Mouse (Mus musculus): Measurements from ENCODE around the gene Rpap2. TPM values are rescaled to one million over a fixed set of nuclear protein-coding genes. Genes with fewer than 3 reads are reported as not detected.
A peak's percentile ranks its signal among the peaks of the same experiment; 100 is the strongest.

The Rpap2 gene
- total and polyA plus RNA-seq, 3 experiments: 24.3 to 38.1 (median 28.3) TPM

DNA sequence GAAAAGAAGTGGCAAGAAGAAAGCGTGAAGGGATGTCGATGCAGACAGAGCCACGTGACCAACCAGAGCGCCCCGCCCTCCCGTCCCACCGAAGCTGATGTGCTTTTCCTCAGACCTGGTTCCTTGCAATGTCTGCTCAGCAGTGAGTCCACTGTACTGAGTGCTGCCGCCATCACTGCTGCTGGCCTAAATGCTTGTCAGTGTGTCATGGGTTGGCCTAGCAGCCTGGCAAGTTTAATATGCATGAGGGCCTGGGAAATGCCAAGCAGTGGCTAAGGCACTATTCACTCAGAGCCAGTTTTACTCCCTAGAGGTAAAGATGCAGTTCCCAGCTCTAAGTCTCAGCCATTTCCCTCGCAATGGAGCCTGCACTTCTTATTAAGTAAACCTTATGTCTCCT lies 28.0 kb upstream of the Rpap2 start:
- TF ChIP-seq SMC3 (IDR thresholded peaks at IDR 0.05; ENCODE audit: low read depth, low read length): no peak
- TF ChIP-seq IRF4 (IDR thresholded peaks at IDR 0.05; ENCODE audit: low read depth, low read length): no peak
- no peak for TF ChIP-seq MYC (IDR thresholded peaks at IDR 0.05; ENCODE audit: low read depth, low read length)
- no peak for TF ChIP-seq SIN3A (IDR thresholded peaks at IDR 0.05; ENCODE audit: low read length)
- Histone ChIP-seq H3K4me3 (replicated peaks in 1 of 3; ENCODE audit: low read depth in 2 of 3, low read length in 2 of 3, poor library complexity in 1 of 3) (no peak overlapping the region), H3K27ac (ENCODE audit: insufficient read depth, low read depth) (no peak overlapping the region), H3K9ac (ENCODE audit: insufficient read depth, low read depth) (no peak overlapping the region), H3K36me3 (replicated peaks in 1 of 2; ENCODE audit: control insufficient read depth in 1 of 2, insufficient read depth in 1 of 2, low read length in 1 of 2) (peaks cover 42 to 69% of the 10 kb centered on the region in 2 experiments), H3K4me2 (ENCODE audit: insufficient read depth, low read depth, poor library complexity, severe bottlenecking) (no peak overlapping the region), H3K27me3 (replicated peaks) (no peaks in the 10 kb centered on the region), H3K4me1 (ENCODE audit: control insufficient read depth in 1 of 2, insufficient read depth in 2 of 2) (peaks cover 0 to 4% of the 10 kb centered on the region in 2 experiments; a peak in 1 of 4 replicates), H3K79me2 (replicated peaks; ENCODE audit: control insufficient read depth, extremely low read depth, insufficient read depth, poor library complexity, severe bottlenecking) (no peaks in the 10 kb centered on the region), H3K9me3 (replicated peaks; ENCODE audit: low read length) (peaks cover 14% of the 10 kb centered on the region)
- dilution Hi-C loops (cut with MboI; ENCODE audit: extremely low pct_ligation_motif_present, extremely low pct_unique_long_range_greater_than_20kb, low sequenced_read_pairs): no loop called here
- in situ Hi-C loops (cut with MboI; ENCODE audit: low pct_ligation_motif_present, low pct_unique_long_range_greater_than_20kb, low sequenced_read_pairs): no loop called here
- DNase-seq (ENCODE audit: extremely low read depth): no peak

DNA sequence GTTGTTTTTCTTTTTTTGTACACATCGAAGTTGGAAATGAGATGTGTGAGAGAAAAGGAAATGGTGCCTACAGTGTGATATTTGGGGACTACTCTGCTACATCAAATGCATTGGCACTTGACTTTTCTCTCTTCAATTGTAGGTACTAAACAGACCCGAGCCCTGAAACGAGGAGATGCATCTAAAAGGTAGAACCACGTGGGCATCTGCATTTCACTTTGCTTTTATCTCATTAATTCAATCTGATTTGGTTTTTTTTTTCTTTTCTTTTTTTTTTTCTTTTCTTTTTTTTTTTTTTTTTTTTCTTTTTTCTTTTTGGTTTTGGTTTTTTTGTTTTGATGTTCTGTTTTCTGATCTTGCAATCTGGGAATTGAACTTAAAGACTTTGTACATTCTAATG lies 1.2 kb downstream of the Rpap2 start:
- in situ Hi-C loops (cut with MboI; ENCODE audit: low pct_ligation_motif_present, low pct_unique_long_range_greater_than_20kb, low sequenced_read_pairs) (no loop called here), dilution Hi-C loops (cut with MboI; ENCODE audit: extremely low pct_ligation_motif_present, extremely low pct_unique_long_range_greater_than_20kb, low sequenced_read_pairs) (no loop called here)
- TF ChIP-seq ZKSCAN1 (IDR thresholded peaks at IDR 0.05; ENCODE audit: borderline replicate concordance, low read depth, low read length) (no peak), MYC (IDR thresholded peaks at IDR 0.05; ENCODE audit: low read depth, low read length) (0 out of 2 replicates have a peak, but pooled peaks have one; percentile 22), SMC3 (IDR thresholded peaks at IDR 0.05; ENCODE audit: low read depth, low read length) (no peak), POLR2AphosphoS2 (IDR thresholded peaks at IDR 0.05; ENCODE audit: low read depth, low read length) (no peak), ETS1 (conservative IDR thresholded peaks at IDR 0.05; ENCODE audit: low read depth, low read length) (no peak), ZNF384 (IDR thresholded peaks at IDR 0.05; ENCODE audit: low read depth, low read length) (peak; percentile 66), KAT2A (IDR thresholded peaks at IDR 0.05; ENCODE audit: insufficient replicate concordance, low read length) (no peak), HCFC1 (IDR thresholded peaks at IDR 0.05; ENCODE audit: low read depth, low read length) (no peak), BHLHE40 (IDR thresholded peaks at IDR 0.05; ENCODE audit: low read depth, low read length) (no peak), MAX (IDR thresholded peaks at IDR 0.05; ENCODE audit: low read length) (peak; percentile 31), ZMIZ1 (IDR thresholded peaks at IDR 0.05; ENCODE audit: low read depth, low read length) (no peak), JUN (IDR thresholded peaks at IDR 0.05; ENCODE audit: insufficient read depth, low read depth, low read length) (no peak), EP300 (IDR thresholded peaks at IDR 0.05; ENCODE audit: low read length) (no peak), CHD1 (IDR thresholded peaks at IDR 0.05; ENCODE audit: low read depth, low read length) (no peak; the same call in 1 of the 2 replicates), POLR2A (IDR thresholded peaks at IDR 0.05; ENCODE audit: low read depth, low read length) (no peak), SIN3A (IDR thresholded peaks at IDR 0.05; ENCODE audit: low read length) (peak; percentile 13; the same call in 1 of the 2 replicates), ZC3H11A (IDR thresholded peaks at IDR 0.05; ENCODE audit: low read depth, low read length) (no peak), UBTF (IDR thresholded peaks at IDR 0.05; ENCODE audit: low read depth, low read length) (no peak)
- no peaks in the 10 kb centered on the region for H3K9me3 ChIP-seq (replicated peaks; ENCODE audit: low read length)
- H3K9ac ChIP-seq (ENCODE audit: insufficient read depth, low read depth): peak overlapping the region; percentile 81
- H3K79me2 ChIP-seq (replicated peaks; ENCODE audit: control insufficient read depth, extremely low read depth, insufficient read depth, poor library complexity, severe bottlenecking): peaks cover 3% of the 10 kb centered on the region; the same call in 1 of the 2 replicates
- H3K4me3 ChIP-seq (replicated peaks in 1 of 3; ENCODE audit: low read depth in 2 of 3, low read length in 2 of 3, poor library complexity in 1 of 3): peak overlapping the region; percentile 81 to 98 (median 91)
- H3K4me1 ChIP-seq (ENCODE audit: control insufficient read depth in 1 of 2, insufficient read depth in 2 of 2): peaks cover 9 to 38% of the 10 kb centered on the region in 2 experiments
- H3K27ac ChIP-seq (ENCODE audit: insufficient read depth, low read depth): no peak overlapping the region
- peak overlapping the region; percentile 96 for H3K4me2 ChIP-seq (ENCODE audit: insufficient read depth, low read depth, poor library complexity, severe bottlenecking)
- H3K27me3 ChIP-seq (replicated peaks): no peaks in the 10 kb centered on the region
- peak; percentile 18 for DNase-seq (ENCODE audit: extremely low read depth)
- peaks cover 18 to 41% of the 10 kb centered on the region in 2 experiments for H3K36me3 ChIP-seq (replicated peaks in 1 of 2; ENCODE audit: control insufficient read depth in 1 of 2, insufficient read depth in 1 of 2, low read length in 1 of 2)
